Mouse (Mus musculus): ENCODE measurements around the gene Gemin5. TPM values are rescaled to one million over a fixed set of nuclear protein-coding genes. Genes with fewer than 3 reads are reported as not detected.

The Gemin5 gene
- total RNA-seq, 1 experiment = 70.1 TPM

GRCm38 (mm10) chr11:58081716-58082115 is 86.6 kb downstream of the Gemin5 start:
- DNase-seq (ENCODE audit: low read depth, low spot score) = no peak
- Histone ChIP-seq H3K9ac (ENCODE audit: insufficient read depth, low read depth, low read length, poor library complexity, severe bottlenecking) (no peak overlapping the region), H3K4me1 (ENCODE audit: control insufficient read depth in 2 of 2, insufficient read depth in 2 of 2, low read length in 2 of 2, poor library complexity in 1 of 2) (peaks cover 0 to 4% of the 10 kb centered on the region in 2 experiments; a peak in 2 of 4 replicates), H3K36me3 (ENCODE audit: control insufficient read depth, insufficient read depth, low read length, poor library complexity, severe bottlenecking) (no peaks in the 10 kb centered on the region), H3K27ac (ENCODE audit: insufficient read depth, low read depth, low read length, poor library complexity, severe bottlenecking) (no peak overlapping the region), H3K9me3 (ENCODE audit: control insufficient read depth, insufficient read depth, low read depth, low read length) (no peaks in the 10 kb centered on the region), H3K4me3 (ENCODE audit: insufficient read depth in 1 of 2, low read depth in 1 of 2, low read length in 2 of 2, poor library complexity in 1 of 2, severe bottlenecking in 1 of 2) (no peak overlapping the region)
- TF ChIP-seq CHD2 (IDR thresholded peaks at IDR 0.05; ENCODE audit: low read depth, low read length) (no peak), ZC3H11A (IDR thresholded peaks at IDR 0.05; ENCODE audit: borderline replicate concordance, low read depth, low read length) (no peak), ZNF384 (IDR thresholded peaks at IDR 0.05; ENCODE audit: low read depth, low read length) (no peak), HCFC1 (IDR thresholded peaks at IDR 0.05; ENCODE audit: borderline replicate concordance, insufficient read depth, low read length) (no peak), MAFK (IDR thresholded peaks at IDR 0.05; ENCODE audit: insufficient read depth, low read depth, low read length) (no peak)
- in situ Hi-C loops (cut with MboI; ENCODE audit: low sequenced_read_pairs in 2 of 2, unreplicated experiment in 2 of 2) = no loop called here

DNA sequence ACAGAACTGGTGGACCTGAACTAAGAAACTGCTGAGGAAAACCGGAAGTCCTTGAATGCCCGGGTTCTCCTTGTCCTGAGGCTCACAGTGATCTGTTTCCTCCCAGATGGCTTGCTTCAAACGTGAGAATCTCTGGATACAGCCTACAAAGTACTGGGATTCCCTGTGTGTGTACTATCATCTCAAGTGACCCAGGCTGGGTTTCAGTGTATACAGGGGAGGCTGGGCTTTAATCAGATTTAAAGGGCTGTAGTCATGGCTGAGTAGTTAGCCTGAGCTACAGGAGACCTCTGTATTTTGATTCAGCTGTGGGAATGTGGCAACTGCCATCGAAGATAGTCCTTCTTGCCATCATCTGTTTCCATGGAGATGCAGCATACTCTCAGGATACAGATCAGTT is 91.1 kb downstream of the Gemin5 start:
- TF ChIP-seq CHD2 (IDR thresholded peaks at IDR 0.05; ENCODE audit: low read depth, low read length) (no peak), HCFC1 (IDR thresholded peaks at IDR 0.05; ENCODE audit: borderline replicate concordance, insufficient read depth, low read length) (no peak), MAFK (IDR thresholded peaks at IDR 0.05; ENCODE audit: insufficient read depth, low read depth, low read length) (no peak), ZC3H11A (IDR thresholded peaks at IDR 0.05; ENCODE audit: borderline replicate concordance, low read depth, low read length) (no peak), ZNF384 (IDR thresholded peaks at IDR 0.05; ENCODE audit: low read depth, low read length) (no peak)
- Histone ChIP-seq H3K4me3 (ENCODE audit: insufficient read depth in 1 of 2, low read depth in 1 of 2, low read length in 2 of 2, poor library complexity in 1 of 2, severe bottlenecking in 1 of 2) (no peak overlapping the region), H3K36me3 (ENCODE audit: control insufficient read depth, insufficient read depth, low read length, poor library complexity, severe bottlenecking) (no peaks in the 10 kb centered on the region), H3K4me1 (ENCODE audit: control insufficient read depth in 2 of 2, insufficient read depth in 2 of 2, low read length in 2 of 2, poor library complexity in 1 of 2) (peaks cover 0 to 3% of the 10 kb centered on the region in 2 experiments; a peak in 1 of 4 replicates), H3K27ac (ENCODE audit: insufficient read depth, low read depth, low read length, poor library complexity, severe bottlenecking) (no peak overlapping the region), H3K9me3 (ENCODE audit: control insufficient read depth, insufficient read depth, low read depth, low read length) (no peaks in the 10 kb centered on the region), H3K9ac (ENCODE audit: insufficient read depth, low read depth, low read length, poor library complexity, severe bottlenecking) (no peak overlapping the region)
- DNase-seq (ENCODE audit: low read depth, low spot score) = no peak
- in situ Hi-C loops (cut with MboI; ENCODE audit: low sequenced_read_pairs in 2 of 2, unreplicated experiment in 2 of 2) = no loop called here

- H3K9ac ChIP-seq (ENCODE audit: insufficient read depth, low read depth, low read length, poor library complexity, severe bottlenecking) = no peak overlapping the region
- TF ChIP-seq MAFK (IDR thresholded peaks at IDR 0.05; ENCODE audit: insufficient read depth, low read depth, low read length) = no peak
- no peak for TF ChIP-seq ZNF384 (IDR thresholded peaks at IDR 0.05; ENCODE audit: low read depth, low read length)
- TF ChIP-seq CHD2 (IDR thresholded peaks at IDR 0.05; ENCODE audit: low read depth, low read length) = no peak
- no peak for TF ChIP-seq ZC3H11A (IDR thresholded peaks at IDR 0.05; ENCODE audit: borderline replicate concordance, low read depth, low read length)
- TF ChIP-seq HCFC1 (IDR thresholded peaks at IDR 0.05; ENCODE audit: borderline replicate concordance, insufficient read depth, low read length) = no peak
- in situ Hi-C loops (cut with MboI; ENCODE audit: low sequenced_read_pairs in 2 of 2, unreplicated experiment in 2 of 2) = no loop called here
Observed at GRCm38 (mm10) chr11:58072978-58073377, 95.4 kb downstream of the Gemin5 start.

More at GRCm38 (mm10) chr11:58072978-58073377, 95.4 kb downstream of the Gemin5 start:
- H3K4me3 ChIP-seq (ENCODE audit: insufficient read depth in 1 of 2, low read depth in 1 of 2, low read length in 2 of 2, poor library complexity in 1 of 2, severe bottlenecking in 1 of 2) = no peak overlapping the region
- H3K4me1 ChIP-seq (ENCODE audit: control insufficient read depth in 2 of 2, insufficient read depth in 2 of 2, low read length in 2 of 2, poor library complexity in 1 of 2) = peaks cover 0 to 3% of the 10 kb centered on the region in 2 experiments; a peak in 1 of 4 replicates
- no peak for DNase-seq (ENCODE audit: low read depth, low spot score)
- no peaks in the 10 kb centered on the region for H3K36me3 ChIP-seq (ENCODE audit: control insufficient read depth, insufficient read depth, low read length, poor library complexity, severe bottlenecking)
- H3K9me3 ChIP-seq (ENCODE audit: control insufficient read depth, insufficient read depth, low read depth, low read length) = no peaks in the 10 kb centered on the region
- no peak overlapping the region for H3K27ac ChIP-seq (ENCODE audit: insufficient read depth, low read depth, low read length, poor library complexity, severe bottlenecking)

Other genes starting within 250 kb of the Gemin5 start
- gene Larp1, start 159.5 kb downstream of the Gemin5 start, total RNA-seq (2012; rRNA removed) = 90.1 and 100 TPM in 2 replicates
- gene Gm12248, start 75.4 kb downstream of the Gemin5 start, total RNA-seq (2012; rRNA removed) = 0.58 and 0.90 TPM in 2 replicates
- gene Cnot8, start 64.4 kb downstream of the Gemin5 start, total RNA-seq (2012; rRNA removed) = 55.4 and 60.6 TPM in 2 replicates
- gene Mrpl22, start 3.1 kb upstream of the Gemin5 start, total RNA-seq (2012; rRNA removed) = 52.9 and 71.0 TPM in 2 replicates
- 2.5 and 4.4 TPM in 2 replicates for gene Igtp, start 31.0 kb upstream of the Gemin5 start, total RNA-seq (2012; rRNA removed)
- 0.42 and 0.54 TPM in 2 replicates for gene Irgm2, start 31.1 kb upstream of the Gemin5 start, total RNA-seq (2012; rRNA removed)
- 0.09 TPM in 1 of 2 replicates, not detected in the other for gene 4930438A08Rik, start 106.3 kb upstream of the Gemin5 start, total RNA-seq (2012; rRNA removed)
- 28.0 and 43.2 TPM in 2 replicates for gene Zfp692, start 138.5 kb upstream of the Gemin5 start, total RNA-seq (2012; rRNA removed)
- 9.5 and 11.7 TPM in 2 replicates for gene Zfp672, start 161.8 kb upstream of the Gemin5 start, total RNA-seq (2012; rRNA removed)
- 26.9 and 28.9 TPM in 2 replicates for gene Sh3bp5l, start 162.2 kb upstream of the Gemin5 start, total RNA-seq (2012; rRNA removed)
- gene Lypd8, start 210.5 kb upstream of the Gemin5 start, total RNA-seq (2012; rRNA removed) = not detected in 2 replicates